Mouse (Mus musculus): ENCODE results near the gene Nucb1. TPM values are rescaled to one million over a fixed set of nuclear protein-coding genes. Genes with fewer than 3 reads are reported as not detected.
A peak's percentile ranks its signal among the peaks of the same experiment; 100 is the strongest.
"Not testable (repeated sequence)": the region's sequence is repeated elsewhere in the genome, so short reads cannot be mapped to it uniquely, and the experiment has no call there.

Gene Nucb1
- total RNA-seq, 2 experiments from 2014 or later = 184 to 398 TPM

GRCm38 (mm10) chr7:45465549-45465948 lies 44.7 kb downstream of the Nucb1 start:
- ATAC-seq (replicated peaks; ENCODE audit: poor library complexity, severe bottlenecking) = no peak

- ATAC-seq (replicated peaks; ENCODE audit: poor library complexity, severe bottlenecking) = no peak
Observed at GRCm38 (mm10) chr7:45465112-45465511, 45.1 kb downstream of the Nucb1 start.

DNA sequence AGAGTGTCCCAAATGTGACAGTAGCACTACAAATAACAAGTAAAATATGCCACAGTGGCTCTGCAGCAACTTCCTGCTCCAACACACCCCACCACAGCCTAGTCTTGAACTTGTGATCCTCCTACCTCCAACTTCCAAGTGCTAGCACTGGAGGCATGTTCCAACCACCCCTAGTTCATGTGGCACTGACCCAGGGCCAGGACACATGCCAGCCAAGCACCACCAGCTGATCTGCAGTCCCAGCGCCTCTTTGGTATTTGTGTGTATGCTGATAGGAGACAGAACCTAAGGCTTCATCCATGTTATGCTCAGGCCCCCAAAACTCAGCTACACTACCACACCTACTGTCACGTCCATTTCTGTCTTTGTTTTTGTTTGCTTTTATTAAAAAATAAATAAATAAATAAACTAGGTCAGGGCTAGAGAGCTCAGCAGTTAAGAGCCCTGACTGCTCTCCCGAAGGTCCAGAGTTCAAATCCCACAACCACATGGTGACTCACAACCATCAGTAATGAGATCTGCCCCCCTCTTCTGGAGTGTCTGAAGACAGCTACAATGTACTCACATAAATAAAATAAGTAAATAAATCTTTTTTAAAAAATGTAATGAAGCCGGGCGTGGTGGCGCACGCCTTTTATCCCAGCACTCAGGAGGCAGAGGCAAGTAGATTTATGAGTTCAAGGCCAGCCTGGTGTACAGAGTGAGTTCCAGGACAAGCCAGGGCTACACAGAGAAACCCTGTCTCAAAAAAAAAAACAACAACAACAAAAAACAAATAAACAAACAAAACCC lies 46.0 kb downstream of the Nucb1 start:
- no peak for ATAC-seq (replicated peaks; ENCODE audit: poor library complexity, severe bottlenecking)

DNA sequence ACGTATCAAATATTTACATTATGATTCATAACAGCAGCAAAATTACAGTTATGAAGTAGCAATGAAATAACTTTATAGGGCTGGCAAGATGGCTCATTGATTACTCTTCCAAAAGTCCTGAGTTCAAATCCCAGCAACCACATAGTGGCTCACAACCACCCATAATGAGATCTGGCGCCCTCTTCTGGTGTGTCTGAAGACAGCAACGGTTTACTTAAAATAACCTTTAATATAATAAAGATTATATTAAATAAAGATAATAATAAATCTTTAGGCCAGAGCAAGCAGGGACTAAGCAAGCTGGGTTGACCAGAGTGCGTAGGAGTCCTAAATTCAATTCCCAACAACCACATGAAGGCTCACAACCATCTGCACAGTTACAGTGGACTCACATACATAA lies 47.3 kb downstream of the Nucb1 start:
- ATAC-seq (replicated peaks; ENCODE audit: poor library complexity, severe bottlenecking) = not testable (repeated sequence)

DNA sequence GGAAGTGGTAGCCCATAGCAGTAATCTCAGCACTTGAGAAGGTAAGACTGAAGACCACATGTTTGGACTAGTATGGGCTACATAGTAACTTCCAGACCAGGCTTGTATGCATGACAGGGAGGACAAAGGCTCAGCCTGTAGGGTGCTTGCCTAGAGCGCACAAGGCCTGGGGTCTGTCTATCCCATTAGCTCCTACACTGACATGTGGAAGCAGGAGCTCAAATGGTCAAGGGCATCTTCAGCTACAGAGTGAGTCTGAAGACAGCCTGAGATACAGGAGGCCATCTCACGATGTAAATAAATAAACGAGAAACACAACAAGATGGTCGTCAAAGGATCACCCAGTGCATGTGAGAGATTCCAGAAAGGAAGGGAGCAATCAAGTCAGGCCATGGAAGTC lies 47.9 kb downstream of the Nucb1 start:
- ATAC-seq (replicated peaks; ENCODE audit: poor library complexity, severe bottlenecking) = no peak

DNA sequence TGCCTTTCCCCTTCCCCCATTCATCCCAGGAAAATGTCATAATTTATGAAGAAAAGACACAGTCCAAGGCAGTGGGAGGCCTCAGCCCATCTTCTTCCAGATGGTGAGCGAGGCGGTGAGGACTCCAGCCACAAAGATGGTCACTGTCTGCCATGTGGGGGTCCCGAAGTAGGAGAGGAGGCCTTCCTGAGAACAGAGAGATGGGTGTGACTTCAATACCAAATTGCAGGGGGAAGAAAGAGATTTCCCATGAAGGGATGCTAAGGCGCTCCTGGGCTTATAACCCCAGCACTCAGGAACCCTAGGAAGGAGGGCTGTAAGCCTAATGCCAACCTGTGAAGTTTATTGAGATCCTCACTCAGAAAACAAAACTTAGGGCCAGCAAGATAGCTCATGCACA lies 48.4 kb downstream of the Nucb1 start:
- ATAC-seq (replicated peaks; ENCODE audit: poor library complexity, severe bottlenecking) = no peak

DNA sequence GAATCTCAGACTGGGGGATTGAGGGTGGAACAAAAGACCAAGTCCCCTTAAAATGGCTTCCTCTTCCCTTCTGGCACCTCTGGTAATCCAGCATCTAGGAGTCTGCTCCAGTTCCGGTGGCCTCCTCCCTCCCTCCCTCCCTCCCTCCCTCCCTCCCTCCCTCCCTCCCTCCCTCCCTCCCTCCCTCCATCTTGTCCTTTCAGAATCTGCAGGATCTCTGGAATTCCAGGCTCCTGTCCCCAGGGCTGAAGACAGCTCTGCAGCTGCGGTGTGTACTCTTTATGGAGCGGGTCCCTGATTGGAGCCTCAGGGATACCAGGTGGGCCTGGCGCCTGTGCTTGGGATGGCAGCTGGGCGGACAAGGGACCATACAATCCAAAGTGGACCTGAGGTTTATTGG lies 48.9 kb downstream of the Nucb1 start:
- ATAC-seq (replicated peaks; ENCODE audit: poor library complexity, severe bottlenecking) = no peak

GRCm38 (mm10) chr7:45460860-45461314 lies 49.3 kb downstream of the Nucb1 start:
- peak; percentile 55 for ATAC-seq (replicated peaks; ENCODE audit: poor library complexity, severe bottlenecking)

- ATAC-seq (replicated peaks; ENCODE audit: poor library complexity, severe bottlenecking) = no peak
Observed at GRCm38 (mm10) chr7:45460377-45460776, 49.8 kb downstream of the Nucb1 start.

GRCm38 (mm10) chr7:45459564-45460140 lies 50.6 kb downstream of the Nucb1 start, which contains the start of gene Ftl1:
Gene Ftl1 (minus strand): TSS chr7:45459884.
- ATAC-seq (replicated peaks; ENCODE audit: poor library complexity, severe bottlenecking) = peak; percentile 63

GRCm38 (mm10) chr7:45458748-45459563 lies 51.2 kb downstream of the Nucb1 start:
- ATAC-seq (replicated peaks; ENCODE audit: poor library complexity, severe bottlenecking) = peak; percentile 6; the same call in 1 of the 2 replicates

- peak; percentile 54 for ATAC-seq (replicated peaks; ENCODE audit: poor library complexity, severe bottlenecking)
Observed at GRCm38 (mm10) chr7:45457204-45458060, 52.8 kb downstream of the Nucb1 start.

DNA sequence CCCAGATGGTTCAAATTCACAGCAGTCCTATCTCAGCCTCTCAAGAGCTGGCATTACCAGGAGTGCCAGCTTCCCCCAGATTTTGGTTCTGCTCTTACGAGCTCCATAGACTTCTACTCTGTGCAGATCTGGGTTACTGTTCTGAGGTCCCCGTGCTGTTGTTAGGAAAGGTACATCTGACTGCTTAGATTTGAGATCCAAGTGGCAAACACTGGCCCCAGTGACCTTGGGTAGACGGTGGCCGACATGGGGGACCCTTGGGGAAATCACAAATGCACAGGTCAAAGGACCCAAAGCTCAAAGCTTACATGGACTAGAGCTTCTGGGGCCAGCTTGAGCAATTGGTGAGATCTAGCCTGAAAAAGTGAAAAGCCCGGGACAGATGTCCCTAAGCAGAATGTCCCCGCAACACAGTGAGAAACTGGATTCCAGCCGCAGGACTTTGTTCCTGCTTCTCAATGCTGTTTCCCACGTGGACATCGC lies 53.4 kb downstream of the Nucb1 start:
- no peak for ATAC-seq (replicated peaks; ENCODE audit: poor library complexity, severe bottlenecking)

DNA sequence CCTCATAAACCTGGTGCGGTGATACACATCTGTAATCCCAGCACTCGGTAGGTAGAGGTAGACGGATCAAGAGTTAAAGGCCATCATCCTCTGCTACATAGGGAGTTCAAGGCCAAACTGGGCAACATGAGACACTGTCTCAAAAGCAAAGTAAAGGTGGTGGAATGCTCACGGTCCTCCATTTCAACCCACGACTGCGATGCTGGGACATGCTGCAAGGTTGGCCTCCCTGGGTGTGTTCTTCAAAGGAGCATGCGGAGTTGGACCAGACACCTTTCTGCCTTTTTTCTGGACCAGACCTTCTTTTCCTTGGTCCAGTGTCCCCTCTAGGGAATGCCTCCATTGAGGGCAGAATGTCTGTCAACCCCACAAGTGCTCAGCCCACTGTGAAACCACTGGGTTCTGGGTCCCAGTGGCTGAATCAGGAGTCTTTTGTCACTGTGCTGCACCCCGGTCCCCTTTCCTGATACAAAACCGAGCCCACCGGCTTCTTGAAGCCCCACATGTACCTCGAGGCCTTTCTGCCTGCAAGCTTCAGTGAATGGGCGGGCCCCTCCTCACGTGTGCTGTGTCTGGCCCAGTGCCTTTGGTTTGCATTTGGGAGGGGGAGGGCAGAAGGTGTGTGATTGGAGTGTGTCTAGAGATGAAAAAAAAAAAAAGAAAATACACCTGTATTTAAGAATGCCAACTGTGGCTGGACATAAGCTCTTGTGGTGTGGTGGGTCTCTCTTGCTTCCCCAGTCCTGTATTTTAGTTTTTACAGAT lies 54.1 kb downstream of the Nucb1 start:
- no peak for ATAC-seq (replicated peaks; ENCODE audit: poor library complexity, severe bottlenecking)

DNA sequence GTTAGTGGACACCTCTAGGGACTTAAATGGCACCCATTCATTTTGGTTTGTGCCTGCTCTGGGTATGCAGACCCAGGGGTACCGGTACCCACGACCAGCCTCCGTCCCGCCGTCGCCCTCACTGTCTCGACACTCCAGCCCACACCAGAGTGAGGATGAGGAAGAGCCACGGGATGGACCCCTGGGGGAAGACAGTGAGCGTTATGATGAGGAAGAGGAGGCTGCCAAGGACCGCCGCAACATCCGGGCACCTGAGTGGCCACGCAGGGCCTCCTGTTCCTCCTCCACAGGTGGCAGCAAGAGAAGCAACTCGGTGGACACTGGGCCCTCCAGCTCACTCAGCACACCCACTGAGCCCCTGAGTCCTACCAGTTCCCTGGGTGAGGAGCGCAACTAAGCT lies 55.2 kb downstream of the Nucb1 start:
- no peak for ATAC-seq (replicated peaks; ENCODE audit: poor library complexity, severe bottlenecking)

- ATAC-seq (replicated peaks; ENCODE audit: poor library complexity, severe bottlenecking) = peak; percentile 84
Observed at GRCm38 (mm10) chr7:45451344-45451982, 58.7 kb downstream of the Nucb1 start.

GRCm38 (mm10) chr7:45449974-45450373 lies 60.2 kb downstream of the Nucb1 start:
- ATAC-seq (replicated peaks; ENCODE audit: poor library complexity, severe bottlenecking) = no peak

DNA sequence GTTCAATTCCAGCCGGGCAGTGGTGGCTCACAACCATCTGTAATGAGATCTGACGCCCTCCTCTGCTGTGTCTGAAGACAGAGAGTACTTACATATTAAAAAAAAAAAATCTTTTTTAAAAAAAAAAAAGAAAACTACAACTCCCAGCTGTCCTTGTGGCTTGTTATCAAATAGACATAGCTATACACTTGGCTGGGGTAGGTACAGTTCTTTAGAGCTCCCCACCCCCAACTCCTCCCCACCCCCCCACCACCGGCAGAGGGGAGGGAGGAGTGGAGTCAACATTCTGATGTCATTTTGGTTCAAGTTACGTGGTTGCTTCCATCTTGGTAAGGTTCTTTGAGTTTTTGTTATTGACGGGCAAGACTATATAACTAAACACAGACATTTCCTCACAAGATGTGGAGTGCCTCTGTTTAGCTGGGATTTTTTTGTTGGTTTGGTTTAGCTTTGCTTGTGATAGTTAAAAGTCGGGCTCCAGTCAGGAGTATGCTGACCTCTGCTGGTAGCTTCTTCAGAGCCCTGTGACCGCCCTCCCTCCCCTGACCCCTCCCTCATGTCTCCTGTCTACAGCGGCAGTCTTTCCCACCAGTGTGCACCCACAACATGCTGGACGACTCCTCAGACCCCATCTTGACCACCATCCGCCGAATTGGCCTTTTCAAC lies 62.7 kb downstream of the Nucb1 start:
- ATAC-seq (replicated peaks; ENCODE audit: poor library complexity, severe bottlenecking) = peak; percentile 47

Measured in granulocyte monocyte progenitor cell, adult 5-6 weeks (primary cell).